Mouse (Mus musculus) monocyte, adult 5-6 weeks (primary cell): ENCODE data around the gene Mrps7. TPM values are rescaled to one million over a fixed set of nuclear protein-coding genes. Genes with fewer than 3 reads are reported as not detected.
A peak's percentile ranks its signal among the peaks of the same experiment; 100 is the strongest.

Experiments
- ATAC-seq: fragments of 153-309, 156-312 bp; replicated peaks from 2 replicates; pipeline ENCODE4 v1.8.0; 2017; ENCODE audit warnings: mild to moderate bottlenecking; ENCODE audit not compliant: low TSS enrichment, insufficient number of reproducible peaks, severe bottlenecking, poor library complexity, low FRiP score
- total RNA-seq: library from RNA; stranded (forward); fragments of 200-1000, 200-491, 200-594 nt; gene quantifications from 3 replicates; pipeline ENCODE4 v1.2.3, GENCODE M21; 2017

The Mrps7 gene
- 20.4 to 30.1 TPM (median 20.7 TPM) in 3 replicates for total RNA-seq

DNA sequence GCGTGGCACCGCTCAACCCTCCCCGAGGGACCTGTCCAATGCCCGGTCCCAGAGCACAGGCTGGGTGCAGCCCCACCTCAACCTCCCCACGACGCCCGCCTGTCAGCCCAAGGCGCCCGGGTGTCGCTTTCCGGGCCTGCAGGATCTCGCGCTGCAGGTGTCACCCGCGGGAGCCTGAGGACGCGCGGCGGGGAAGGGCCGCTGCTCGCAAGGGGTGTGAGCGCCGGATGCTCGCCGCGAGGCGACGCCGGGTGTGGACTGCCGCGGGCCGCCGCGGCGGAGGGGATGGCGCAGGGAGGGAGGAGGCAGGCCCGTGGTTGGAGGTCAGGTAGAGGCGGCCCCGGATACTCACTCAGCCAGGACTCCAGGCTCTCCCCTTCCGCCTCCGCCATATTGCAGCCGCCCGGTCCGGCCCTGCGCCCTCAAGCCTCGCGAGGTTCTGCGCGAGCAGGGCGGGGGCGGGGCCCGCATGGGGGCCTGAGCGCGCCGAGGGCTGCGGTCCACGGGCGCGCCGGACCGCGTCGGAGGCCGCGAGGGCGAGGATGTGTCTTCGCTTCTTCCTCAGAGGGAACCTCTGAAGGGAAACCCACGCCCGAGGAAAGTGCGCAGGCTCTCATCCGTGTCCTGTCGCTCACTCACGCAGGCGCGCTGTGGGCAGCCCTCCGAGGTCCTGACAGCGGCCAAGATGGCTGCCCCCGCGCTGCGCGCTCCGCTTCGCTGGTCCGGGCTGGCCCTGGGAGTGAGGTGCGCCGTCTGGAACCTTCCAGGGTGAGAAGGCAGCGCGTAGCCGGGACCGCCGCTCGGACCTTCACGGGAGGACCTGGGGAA is at the start of gene Mrps7, which contains the start of gene Gga3:
Gene Mrps7, plus strand, starts transcription at position 450 of the 828 bp plus-strand sequence.
Gene Gga3, minus strand, starts transcription at position 576 of the 828 bp plus-strand sequence.
- ATAC-seq, result peak; percentile 86

DNA sequence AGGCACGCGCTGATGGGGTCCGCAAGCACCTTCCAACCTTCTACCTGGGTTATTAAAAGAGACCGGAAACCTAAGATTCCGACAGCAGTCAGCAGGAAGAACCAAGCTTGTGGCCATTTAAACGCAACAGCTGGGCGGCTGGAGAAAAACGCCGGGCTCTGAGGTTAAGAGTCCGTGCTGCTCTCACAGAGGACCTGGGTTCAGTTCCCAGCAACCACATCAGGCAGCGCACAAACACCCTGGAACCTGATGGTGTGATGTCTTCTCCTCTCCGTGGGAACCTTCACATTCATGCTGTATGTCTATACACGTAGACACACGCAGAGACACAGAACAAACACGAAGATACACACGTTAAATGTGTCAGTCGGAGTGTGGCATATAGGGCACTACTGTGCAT is 48.0 kb upstream of the Mrps7 start:
- no peak for ATAC-seq

DNA sequence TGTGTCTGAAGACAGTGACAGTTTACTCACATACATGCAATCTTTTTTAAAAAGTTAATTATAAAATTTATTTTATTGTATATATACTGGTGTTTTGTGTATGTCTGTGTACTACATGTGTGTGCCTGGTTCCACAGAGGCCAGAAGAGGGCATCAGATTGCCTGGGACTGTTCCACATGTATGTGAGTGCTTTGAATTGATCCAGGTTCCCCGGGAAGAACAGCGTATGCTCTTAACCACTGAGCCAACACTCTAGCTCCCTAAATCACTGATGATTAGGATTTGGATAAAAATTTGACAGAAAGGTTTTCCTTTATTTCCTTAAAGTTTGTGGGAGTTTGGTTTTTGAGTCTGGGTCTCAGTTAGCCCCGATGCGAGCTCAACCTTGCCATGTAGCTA is 40.3 kb upstream of the Mrps7 start:
- no peak for ATAC-seq

DNA sequence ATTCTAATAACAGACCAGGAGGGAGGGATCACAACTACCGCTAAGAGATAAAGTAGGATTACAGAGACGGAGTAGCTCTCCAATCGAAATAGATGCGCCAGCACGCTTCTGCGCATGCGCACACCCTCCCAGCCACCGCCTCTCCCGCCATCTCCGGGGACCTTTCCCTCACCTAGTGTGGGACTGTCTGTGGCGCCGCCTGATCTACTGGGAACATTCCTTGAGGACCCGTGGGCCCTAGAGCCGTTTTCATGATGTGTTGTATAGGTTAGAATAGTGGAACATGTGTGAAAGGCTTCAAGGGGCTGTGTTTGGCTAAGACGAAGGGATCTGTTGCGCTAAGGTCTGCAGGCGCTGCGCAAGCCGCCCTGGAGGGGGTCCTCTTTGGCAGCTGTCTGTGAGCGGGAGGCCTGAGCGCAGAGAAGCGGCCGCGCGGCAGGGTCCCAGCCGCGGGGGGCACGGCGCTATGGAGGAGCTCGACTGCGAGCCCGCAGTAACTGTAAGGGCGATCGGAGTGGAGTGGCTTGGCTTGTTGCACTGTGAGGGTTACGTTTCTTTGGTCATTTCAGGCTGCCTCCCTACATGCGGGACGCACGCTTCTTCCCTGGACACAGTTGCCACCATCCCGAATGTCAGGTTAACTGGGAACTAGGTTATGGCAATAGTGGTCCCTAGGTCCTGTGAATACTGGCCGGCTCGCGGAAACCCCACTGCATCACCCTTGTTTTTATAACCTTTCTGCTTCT is 39.5 kb upstream of the Mrps7 start, which contains the start of gene Nup85:
Gene Nup85, plus strand, starts transcription at position 371 of the 746 bp plus-strand sequence.
- ATAC-seq, result peak; percentile 98

GRCm38 (mm10) chr11:115564961-115565360 is 38.8 kb upstream of the Mrps7 start:
- no peak for ATAC-seq

GRCm38 (mm10) chr11:115579080-115579479 is 24.6 kb upstream of the Mrps7 start:
- ATAC-seq, result peak; percentile 35; the same call in 1 of the 2 replicates

- no peak for ATAC-seq
These were observed 20.7 kb upstream of the Mrps7 start for GRCm38 (mm10) chr11:115582913-115583606.

DNA sequence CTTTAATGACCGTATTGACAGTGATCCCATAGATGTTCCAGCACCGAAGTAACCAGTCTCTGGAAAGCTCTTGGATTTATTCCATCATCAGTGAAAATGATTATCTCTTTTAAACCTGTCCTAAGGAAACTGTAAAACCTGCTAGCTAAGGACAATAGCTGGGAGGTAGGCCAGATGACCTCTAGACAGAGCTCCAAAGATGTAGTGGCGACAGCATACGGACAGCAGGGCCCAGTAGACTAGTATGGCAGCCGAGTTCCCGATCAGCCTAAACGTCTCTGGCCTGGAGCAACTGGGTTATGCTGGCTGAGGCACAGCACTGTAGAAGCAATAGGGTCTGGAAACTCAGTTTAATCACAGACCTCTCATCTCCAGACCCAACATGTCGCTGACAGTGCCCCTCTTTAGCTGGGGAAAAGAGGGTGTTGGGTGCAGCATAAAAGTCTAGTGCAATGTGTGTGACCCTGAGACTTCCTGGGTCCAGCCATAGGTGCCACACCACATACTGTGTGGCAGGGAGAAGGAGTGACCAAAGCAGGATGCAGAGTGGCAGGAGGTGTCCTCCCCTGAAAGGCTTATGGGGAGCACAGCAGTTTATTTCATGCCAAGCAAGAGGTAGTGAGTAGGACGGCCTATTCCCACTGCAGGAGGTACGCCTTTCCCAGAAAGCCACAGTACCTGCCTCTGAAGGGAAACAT is 19.2 kb upstream of the Mrps7 start:
- ATAC-seq, result no peak

DNA sequence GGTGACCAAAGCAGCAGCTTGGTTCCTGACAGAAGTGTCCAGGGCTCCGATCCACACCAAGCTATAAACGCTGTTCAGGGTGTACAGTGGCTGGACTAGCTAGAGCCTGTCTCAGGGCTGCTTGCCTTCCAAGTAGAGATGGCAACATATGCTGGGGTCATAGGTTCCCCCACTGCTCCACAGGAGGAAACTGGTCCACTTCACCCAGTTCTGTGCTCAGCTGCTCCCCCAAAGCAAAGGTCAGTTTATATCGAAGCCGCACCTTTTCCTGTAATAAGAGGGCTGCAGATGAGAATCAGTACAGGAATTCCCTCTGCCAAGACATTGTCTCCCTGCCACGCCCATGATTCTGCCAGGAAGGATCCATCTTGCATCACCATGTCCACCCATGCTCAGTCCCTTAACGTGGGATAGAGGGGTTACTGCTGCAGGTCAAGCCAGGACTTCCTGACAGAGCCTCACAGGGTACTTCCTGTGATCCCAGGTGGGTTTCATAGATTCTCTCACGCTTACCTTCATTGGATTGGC is 18.1 kb upstream of the Mrps7 start:
- ATAC-seq, result no peak

DNA sequence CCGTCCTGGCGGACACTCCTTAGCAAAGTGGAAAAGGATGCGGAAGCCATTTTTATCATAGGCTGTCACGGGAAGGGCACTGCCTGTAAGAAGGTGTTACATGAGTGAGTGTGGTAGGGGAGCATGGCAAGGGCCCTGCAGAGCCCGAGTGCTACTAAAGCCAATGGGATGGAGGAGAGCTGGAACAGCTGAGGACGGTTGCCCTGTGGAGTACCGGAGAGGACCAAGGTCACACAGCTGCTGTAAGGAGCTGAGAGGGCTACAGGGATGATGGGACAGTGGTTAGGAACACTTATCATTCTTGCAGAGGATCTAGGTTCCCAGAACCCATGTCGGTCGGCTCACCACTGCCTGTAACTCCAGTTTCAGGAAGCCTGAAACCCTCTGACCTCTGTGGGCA is 17.3 kb upstream of the Mrps7 start:
- no peak for ATAC-seq

GRCm38 (mm10) chr11:115587984-115588383 is 15.7 kb upstream of the Mrps7 start:
- ATAC-seq, result no peak

- no peak for ATAC-seq
These were observed 13.1 kb upstream of the Mrps7 start for GRCm38 (mm10) chr11:115590526-115591075.

DNA sequence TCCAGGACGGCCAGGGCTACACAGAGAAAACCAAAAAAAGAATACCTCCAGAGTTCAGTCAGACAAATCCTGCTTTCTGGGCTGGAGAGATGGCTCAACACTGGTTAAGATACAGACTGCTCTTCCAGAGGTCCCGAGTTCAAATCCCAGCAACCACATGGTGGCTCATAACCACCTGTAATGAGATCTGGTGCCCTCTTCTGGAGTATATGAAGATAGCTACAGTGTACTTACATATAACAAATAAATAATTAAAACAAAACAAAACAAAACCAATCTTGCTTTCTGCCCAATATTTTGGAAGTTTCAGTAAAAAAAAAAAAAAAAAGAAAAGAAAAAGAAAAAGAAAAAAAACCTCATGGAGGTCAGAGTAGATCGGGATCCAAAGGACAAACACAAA is 8.5 kb upstream of the Mrps7 start:
- ATAC-seq, result no peak

GRCm38 (mm10) chr11:115598309-115598708 is 5.4 kb upstream of the Mrps7 start:
- no peak for ATAC-seq

GRCm38 (mm10) chr11:115599722-115600121 is 4.0 kb upstream of the Mrps7 start:
- no peak for ATAC-seq

DNA sequence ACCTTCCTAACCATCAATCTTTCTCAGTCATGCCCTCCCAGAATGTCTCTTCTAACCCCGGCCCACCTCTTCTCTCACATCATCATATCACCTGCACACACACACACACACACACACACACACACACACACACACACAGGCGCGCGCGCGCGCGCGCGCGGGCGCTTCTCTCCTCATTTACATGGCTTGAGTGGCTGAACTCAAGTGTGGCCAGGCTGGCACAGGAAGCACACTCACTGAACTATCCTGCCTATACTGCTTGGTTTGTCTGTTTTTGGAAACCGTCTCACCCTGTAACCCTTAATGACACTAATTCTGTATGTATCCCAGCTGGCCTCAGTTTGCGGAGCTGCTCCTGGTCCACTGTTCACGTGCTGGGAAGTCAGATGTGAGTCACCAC is 3.0 kb upstream of the Mrps7 start:
- ATAC-seq, result no peak

GRCm38 (mm10) chr11:115601174-115601573 is 2.6 kb upstream of the Mrps7 start:
- no peak for ATAC-seq

DNA sequence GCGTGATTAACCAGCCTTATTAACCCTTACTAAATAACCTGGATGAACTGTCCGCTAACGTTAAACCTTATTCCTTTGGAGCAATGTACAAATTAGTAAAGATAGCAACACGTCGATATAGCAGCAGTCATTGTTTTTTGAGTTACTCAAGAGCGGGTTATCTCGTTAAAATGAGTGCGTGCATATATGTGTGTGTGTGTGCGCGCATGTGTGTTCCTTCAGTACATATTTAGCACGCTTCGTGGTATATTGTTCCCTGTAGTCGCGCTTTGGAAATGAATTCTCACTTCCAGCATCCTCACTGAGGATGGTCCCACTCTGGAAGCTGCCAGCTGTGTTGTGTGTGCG is 623 bp upstream of the Mrps7 start:
- no peak for ATAC-seq
